Mouse (Mus musculus) gonadal fat pad, adult 2 months (tissue): Measurements from ENCODE around the gene Pigp. TPM values are rescaled to one million over a fixed set of nuclear protein-coding genes. Genes with fewer than 3 reads are reported as not detected.

Experiments used
- DNase-seq: peaks from one replicate; pipeline ENCODE4 v3.0.0-alpha.2; 2012; ENCODE audit warnings: low read depth
- polyA plus RNA-seq: library from polyadenylated mRNA; depleted of rRNA; stranded (reverse); fragments of >200 nt; gene quantifications from 2 replicates; pipeline ENCODE4 v1.2.3, GENCODE M21; 2012; rRNA removed

Gene Pigp
- 50.8 and 50.9 TPM in 2 replicates for polyA plus RNA-seq

DNA sequence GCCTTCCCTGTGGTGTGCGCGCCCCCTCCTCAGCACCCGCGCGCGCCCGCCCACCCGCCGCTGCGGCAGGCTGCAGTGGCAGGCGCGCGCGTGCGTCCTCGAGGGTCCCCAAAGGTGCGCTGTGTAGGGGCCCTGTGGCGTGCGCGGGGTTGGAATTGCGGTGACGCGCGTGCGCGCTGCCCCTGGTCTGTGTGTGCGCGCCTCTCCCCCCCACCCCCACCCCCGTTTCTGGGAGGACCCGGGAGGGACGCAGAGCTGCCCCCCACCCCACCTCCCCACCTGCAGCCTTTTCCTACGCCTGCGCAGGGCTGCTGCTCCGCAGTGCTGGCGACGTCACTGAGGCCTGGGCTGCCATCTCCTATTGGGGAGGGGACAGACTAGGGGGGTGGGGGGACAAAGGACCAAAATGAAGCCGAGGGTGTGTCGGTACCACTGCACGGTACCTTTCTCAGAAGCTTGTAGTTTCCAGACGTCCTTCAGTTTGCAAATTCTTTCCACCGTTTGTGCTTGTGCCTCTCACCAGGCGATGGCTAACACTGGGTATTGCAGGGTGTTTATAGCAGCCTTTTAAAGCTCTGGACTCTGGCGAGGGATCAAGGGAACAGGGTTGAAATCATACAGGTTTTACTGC lies at the start of gene Pigp:
Gene Pigp, minus strand, starts transcription at position 542 of the 631 bp plus-strand sequence.
- DNase-seq = no peak

DNA sequence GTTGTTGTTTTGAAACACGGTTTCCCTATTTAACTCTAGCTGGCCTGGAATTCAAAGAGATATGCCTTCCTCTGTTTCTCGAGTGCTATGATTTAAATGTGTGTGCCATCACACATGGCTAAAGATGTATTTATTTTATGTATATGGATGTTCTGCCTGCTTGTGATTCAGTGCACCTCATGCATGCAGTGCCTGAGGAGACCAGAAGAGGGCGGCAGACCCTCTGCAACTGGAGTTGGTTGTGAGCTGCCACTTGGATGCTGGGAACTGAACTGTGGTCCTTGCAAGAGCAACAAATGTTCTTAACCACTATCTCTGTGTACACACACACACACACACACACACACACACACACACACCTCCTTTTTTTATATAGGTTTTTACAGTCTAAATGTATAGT lies 48.9 kb upstream of the Pigp start:
- DNase-seq = no peak

DNA sequence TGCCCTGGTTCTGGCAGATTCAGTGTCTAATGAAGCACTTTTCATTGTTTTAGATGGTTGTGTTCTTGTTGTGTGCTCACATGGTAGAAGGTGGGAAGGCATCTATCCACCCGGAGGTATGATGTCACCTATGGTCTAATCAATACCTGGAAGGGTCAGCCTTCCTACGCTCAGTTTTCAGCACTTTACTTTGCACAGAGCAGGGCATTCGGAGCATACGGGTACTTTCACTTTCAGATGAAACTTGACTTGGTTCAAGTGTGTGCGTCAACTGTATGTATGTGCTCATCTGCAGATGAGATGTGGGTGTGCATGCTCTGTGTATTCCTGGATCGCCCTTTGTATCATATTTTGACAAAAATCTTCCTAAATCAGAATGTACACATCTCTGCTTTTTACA lies 42.5 kb upstream of the Pigp start:
- no peak for DNase-seq

DNA sequence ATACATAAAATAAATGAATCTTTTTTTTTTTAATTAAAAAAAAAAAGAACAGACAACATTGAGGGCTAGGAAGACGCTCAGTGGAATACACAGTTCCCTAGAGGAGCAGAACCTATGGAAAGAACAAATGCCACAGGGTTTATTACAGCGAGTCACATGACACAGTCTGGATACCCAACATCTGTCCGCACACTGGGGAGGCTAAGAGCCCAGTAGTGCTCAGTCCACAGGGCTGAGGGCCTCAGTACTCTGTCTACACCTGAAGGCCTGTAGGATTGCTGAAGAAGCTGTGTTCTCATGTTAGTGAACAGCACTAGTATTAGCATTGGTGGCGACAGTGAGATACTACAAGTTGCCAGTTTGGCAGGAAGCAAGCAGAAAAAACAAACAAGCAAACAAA lies 41.1 kb upstream of the Pigp start:
- DNase-seq = no peak

DNA sequence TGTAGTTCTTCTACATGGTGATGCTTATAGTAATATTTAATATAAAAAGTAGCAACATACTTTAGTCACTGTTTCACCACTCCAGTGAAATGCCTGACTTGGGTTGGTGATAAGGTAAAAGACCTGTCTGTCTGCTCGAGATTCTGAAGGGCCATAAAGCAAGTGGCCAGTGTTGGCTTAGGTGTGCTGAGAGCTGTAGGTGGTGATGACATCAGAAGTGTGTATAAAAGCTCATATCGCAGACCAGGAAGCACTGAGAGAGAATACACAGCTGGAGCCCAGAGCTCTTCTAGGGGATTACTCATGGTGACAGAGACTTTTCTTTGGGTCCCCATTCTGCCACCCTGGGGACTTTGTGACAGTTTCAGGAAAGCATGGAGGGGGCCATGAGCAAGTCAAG lies 40.6 kb upstream of the Pigp start:
- no peak for DNase-seq

DNA sequence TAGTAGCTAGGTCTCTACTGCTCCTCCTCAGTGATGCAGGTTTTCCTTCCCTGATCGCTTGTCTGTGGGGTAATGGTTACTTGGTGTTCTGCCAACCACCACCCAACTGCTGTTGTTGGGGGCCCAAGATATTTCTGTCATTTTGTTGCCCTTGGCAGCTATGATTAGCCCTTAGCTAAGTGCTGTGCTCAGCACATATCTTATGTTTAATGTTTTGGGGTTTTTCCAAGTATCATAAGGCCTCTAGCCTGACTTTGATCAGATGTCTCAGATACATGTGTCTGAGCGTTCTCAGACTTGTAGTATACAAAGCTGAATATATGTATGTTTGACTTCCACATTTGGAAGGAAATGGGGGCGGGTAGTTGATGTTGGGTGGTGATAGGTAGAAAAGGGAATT lies 39.6 kb upstream of the Pigp start:
- no peak for DNase-seq

DNA sequence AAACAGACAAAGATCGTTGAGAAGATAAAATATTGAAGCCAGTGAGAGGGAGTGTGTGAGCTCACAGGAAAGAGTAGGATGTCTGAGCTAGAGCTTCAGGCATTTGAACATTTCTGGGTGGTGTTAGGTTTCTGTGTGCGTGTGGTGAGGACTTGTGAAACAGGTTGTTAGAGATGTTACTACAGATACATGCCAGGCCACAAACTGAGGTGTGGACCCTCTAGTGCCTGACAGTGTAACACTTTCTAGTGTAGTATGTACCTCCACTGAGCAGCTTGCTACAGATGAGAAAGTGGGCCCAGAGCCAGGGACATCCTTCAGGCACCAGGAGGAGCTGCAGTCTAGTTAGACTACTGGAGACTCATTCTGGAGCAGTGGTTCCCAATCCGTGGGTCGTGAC lies 30.5 kb upstream of the Pigp start:
- no peak for DNase-seq

DNA sequence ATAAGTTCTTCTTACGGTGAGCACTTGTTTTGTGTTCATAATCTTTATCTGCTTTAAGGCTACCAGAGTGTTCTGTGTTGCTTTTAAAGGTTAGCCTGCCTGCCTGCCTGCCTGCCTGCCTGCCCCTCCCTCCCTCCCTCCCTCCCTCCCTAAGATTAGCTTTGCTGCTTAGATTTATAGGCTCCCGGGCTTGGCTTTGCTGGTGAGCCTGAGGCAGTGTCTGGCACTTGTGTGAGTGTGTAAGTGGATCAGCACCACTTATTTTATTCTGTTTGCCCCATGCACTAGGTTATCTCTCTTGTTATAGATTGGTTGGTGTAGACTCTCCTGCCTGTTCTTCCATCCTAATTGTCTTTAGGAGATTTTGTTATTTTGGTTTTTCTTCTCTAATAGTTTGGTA lies 30.0 kb upstream of the Pigp start:
- DNase-seq = no peak

DNA sequence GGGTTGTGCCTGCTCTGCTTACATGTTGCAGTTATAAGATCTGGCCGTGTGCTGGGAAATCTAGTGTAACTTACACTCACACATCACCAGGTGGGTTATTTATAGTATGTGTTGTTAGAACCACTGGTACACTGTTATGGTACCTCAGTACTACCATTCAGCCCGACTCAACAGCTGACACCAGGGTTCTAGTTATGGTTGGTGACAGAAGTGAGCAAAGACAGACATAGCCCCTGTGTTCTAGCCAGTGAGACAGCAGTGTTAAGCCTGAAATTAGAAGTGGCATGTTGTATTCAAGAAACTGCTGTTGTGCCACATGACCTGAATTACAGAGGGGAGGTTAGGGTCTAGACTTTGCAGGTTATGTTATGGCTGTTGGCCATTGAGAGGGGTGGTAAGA lies 27.5 kb upstream of the Pigp start:
- DNase-seq = no peak

DNA sequence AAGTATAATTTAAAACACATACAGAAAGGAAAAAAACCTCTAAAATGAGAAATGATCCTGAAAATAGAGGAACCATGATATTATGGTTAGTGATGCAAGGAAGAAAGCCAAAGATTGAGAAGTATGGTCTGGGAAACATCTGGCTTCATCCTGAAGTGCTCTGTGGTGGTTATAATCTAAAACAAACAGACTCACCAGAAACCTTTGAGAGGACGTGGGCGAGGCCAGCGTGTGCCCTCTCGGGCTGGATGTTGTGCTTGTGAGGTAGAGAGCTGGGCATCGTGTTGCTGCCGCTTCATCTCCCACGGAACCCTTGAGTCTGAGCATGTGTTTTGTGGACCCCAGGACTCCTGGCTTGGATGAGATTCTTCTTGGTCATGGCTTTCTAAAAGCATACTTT lies 25.0 kb upstream of the Pigp start:
- DNase-seq = no peak

DNA sequence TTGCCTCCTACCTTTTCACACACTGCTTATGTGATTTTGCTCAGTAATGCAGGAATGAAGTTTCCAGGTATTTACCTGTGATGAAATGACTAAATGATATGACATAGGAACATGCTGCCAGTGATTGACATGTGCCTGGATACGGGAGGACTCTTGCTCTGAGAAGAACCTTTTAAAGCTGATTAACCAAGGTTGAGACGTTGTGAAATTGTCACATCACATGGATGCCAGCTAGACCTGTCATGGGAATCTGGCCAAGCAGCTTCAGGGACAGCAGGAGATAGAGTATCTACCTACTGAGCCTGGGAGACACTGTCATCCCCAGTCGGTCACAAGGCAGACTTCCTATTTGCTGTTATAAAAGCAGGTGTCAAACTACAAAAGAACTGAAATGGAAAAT lies 23.4 kb upstream of the Pigp start:
- DNase-seq = no peak

DNA sequence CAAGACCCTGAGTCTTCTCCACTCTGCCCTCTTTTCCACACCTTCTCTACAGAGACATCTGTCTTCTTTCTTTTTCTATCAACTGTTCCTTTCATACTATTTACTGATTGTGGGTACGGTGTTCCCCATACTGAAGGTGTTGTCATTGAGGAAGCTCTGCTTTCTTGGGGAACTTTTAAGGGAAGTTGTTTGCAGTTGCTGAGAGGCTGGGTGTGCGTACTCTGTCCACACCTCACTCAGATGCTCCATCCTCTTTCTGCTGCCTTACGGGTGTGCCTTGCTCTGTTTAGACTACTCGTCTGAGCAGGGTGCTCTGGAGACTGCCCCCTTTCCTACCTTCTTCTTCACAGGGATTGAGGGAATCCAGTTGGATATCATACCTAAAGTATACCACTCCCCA lies 20.7 kb upstream of the Pigp start:
- DNase-seq = no peak

DNA sequence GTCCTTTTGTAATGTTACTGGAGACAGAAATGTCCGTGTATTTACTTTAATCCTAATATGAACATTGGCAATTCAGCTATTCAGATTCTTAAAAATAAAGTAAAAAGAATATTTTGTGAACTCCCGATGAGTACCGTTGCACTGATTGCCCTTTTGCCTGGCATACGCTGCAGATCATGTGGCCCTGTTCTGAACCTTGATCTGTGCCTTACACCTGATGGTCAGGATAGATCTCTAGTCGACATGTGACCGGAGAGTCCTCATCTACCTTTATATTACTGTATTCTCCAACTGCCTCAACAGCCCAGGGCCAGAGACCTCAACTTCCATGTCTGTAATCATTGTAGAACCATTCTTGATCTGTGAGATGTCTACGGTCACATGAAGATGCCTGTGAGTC lies 16.0 kb upstream of the Pigp start:
- no peak for DNase-seq

DNA sequence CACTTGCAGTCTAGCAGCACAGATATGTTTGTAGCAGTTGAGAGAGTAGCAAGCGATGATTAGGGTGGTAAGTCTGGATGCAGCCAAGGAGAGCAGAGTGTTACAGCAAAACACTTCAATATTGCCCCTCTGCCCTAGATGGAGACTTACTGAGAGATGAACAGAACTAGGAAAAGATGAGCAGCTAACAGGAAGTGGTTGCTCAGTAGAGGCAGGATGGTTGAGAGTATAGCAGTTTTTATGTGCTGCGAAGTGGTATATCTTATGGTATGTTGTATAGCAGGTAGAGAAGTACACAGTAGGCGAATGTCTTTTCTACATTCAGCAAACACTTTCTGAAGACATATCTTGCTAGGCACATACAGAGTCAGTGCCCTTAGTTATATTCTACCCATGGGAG lies 11.6 kb upstream of the Pigp start:
- no peak for DNase-seq

DNA sequence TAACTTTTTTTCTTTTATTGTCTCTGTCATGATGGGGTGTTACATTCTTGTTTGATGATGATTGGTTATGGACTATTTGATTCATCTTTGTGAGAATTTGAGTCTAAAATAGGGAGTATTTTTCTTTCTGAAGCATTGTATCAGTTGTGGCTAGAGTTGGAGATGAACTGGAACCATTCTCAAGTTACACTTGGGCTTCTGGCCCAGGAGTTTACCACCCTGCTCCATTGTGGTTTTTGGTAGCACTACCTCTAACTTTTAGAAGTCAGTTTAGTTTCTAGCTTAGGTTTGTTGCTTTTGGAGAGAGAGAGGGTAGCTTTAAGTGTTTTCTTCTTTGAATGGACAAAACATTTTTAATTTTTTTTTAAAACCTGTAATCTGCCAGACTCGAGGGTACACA lies 7.7 kb upstream of the Pigp start:
- no peak for DNase-seq

DNA sequence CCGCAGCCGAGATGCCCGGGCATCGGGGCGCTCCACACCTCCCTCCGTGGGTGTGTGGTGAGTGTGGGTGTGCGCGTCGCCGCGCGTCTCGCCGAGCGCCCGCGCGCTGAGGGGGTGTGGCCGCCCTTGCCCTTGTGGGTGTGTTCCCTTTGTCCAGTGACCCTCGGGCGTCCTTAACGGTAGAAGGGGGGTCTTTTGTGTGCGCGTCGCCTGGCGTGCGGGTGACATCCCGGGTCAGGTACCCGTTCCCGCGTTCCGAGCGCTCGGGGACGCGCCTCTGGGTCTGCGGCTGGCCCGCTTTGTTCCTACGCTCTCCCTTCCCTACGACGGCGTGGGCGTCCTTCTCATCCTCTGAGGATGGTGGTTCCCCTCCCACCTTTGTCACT lies 734 bp downstream of the Pigp start:
- DNase-seq = no peak

DNA sequence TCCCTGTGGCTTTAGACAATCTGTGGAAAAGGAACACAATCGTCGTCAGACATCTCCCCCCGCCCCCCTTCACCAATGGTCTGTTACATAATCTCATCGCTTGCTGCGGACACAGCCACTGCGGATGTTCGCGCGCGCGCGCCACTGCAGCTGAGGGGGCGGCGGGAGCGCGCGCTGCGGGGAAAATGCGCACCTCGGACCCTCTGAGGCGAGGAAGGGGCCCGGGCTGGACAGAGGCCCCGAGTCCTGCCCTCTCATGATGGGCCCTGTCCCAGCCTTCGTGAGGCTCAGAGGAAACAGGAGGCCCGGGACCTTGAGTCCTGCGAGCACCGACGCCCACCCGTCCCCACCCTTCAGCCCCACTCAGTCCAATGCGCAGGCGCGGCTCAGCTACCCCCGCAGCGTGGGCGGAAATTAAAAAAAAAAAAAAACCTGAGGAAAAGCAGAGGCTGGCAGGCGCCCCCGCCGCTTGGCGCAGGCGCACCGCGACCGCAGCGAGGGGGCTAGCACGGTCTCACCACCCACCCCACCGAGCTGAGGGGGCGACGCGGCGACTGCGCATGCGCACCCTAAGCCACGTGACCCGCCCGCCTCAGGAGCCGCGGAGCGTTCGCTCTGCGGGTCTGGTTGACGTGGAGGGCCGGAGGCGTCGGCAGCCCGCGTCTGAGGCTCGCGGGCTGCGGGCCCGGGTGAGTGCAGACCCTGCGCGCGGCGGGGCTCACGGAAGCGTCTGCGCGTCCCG lies 1.3 kb downstream of the Pigp start, which contains the start of gene Ttc3:
Gene Ttc3, plus strand, starts transcription at position 446 of the 742 bp plus-strand sequence.
- DNase-seq = no peak

DNA sequence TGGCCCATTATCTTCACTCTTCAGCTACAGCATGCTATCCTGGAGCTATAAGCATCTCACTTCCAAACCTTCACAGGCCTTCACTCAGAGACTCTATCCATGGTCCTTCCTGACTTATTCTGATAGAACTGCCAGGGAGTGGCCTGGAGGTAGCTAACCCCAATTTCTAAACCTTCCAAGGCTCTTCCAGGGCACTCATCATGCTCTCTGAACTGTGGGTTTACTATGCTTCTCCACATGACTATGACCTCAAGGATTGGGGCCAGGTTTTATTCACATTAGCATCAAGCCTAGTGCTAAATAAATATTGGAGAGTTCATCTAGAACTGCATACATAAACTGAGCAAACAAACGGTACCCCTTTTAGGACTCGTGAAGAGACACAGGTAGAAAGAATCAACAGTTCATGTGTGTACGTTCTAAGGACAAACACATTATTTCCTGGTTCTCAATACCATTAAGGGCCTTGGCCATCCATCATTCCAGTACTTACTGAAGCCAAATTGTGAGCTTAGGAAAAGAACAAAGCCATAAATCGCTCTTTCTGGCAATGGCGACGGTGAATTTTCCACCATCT lies 2.0 kb downstream of the Pigp start:
- DNase-seq = no peak

DNA sequence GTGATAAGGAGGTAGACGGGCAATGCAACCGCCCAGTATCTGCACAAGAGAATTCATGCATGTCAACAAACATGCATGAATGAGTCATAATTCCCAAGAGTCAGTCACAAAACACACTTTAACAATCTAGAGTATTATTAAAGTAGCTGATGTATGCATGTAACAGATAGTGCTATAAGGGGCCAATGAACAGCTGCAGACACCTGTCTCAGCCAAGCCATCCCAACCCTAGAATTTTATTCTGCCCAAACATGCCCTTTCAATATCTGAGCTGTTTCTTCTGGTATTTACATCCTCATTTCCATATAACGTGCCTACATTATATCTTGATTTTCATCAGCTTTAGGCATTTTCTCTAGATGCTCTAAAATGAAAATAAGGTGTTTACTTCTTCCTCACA lies 6.2 kb downstream of the Pigp start:
- no peak for DNase-seq

DNA sequence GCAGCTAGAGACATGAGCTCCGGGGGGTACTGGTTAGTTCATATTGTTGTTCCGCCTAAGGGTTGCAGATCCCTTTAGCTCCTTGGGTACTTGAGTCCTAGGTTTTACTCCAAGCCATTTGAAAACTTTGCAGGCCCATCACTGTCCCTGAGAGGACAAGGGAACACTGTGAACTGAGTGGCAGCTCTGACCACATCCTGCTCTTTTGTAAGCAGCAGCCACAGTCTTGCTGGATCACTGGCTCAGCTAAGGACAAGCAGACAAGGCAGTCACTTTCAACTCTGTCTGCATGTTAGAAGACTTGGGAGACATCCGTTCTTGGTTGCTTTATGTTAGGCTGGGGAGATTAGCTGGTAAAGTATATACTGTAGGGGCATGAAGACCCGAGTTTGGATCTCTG lies 7.8 kb downstream of the Pigp start:
- DNase-seq = no peak

DNA sequence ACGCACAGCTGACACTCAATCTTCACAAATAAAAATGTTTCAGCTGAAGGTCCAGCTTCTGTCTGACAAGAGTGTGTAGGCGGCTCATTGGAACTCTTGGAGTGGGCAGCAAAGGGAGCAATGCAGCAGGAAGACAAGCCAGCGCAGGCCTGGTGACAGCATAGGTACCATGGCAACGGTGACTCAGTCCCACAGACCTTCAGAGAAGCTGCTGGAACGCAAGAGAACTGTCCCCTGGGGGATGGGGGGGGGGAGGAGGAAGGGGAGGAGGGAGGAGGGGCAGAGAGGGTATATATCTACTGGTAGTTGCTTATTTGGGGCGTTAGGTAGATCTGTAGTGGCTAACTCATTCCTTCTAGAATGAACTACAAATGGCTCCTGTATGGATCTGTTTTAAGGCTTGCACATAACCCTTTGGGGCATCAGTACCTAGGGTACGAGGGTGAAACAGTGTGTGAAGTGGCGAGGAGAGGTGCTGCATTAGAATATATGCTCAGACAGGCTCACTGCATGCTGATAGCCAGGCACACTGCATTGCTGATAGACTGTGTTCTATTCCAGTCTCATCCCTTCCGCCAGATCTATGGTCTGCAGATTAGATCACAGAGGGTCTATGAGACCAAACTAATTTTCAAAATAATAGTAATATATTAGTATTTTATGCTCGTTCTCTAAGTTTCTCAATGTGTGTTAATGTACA lies 9.3 kb downstream of the Pigp start:
- DNase-seq = no peak

DNA sequence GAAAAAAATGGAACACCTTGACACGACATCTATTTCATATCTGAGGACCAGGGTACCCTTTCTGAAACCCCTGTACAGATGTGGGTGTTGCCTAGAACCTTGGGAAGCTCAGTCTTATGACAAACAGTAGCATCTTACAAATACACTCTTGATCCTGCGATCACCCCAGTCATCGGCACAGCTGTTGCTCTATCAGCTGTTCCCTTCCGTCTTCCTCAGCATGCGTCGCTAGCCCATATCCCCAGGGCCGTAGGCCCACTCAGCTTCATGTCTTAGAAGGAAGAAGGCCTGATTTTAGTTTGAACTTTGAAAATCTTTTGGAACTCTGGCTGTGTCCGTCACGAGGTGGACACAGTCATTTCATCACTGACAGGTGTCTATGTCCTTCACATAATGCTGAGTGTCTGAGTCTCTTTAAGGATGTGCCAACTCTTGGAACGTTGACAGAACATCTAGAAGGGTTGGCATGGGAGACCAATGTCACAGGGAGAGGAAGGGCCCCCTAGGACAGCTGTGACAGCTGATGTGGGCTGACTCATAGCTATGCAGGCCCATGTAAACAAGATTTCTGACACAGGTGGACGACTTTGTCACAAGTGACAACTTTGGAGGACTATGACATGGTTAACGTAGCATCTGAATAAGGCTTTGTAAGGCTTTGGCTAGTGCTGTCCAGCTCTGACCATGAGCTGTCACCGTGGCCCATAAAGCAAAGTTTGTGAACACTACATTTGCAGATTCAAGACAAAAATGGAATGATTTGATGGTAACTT lies 10.9 kb downstream of the Pigp start:
- DNase-seq = no peak
